ENCODE assay signal across 8 mouse cellular contexts in the genomic region with DNA sequence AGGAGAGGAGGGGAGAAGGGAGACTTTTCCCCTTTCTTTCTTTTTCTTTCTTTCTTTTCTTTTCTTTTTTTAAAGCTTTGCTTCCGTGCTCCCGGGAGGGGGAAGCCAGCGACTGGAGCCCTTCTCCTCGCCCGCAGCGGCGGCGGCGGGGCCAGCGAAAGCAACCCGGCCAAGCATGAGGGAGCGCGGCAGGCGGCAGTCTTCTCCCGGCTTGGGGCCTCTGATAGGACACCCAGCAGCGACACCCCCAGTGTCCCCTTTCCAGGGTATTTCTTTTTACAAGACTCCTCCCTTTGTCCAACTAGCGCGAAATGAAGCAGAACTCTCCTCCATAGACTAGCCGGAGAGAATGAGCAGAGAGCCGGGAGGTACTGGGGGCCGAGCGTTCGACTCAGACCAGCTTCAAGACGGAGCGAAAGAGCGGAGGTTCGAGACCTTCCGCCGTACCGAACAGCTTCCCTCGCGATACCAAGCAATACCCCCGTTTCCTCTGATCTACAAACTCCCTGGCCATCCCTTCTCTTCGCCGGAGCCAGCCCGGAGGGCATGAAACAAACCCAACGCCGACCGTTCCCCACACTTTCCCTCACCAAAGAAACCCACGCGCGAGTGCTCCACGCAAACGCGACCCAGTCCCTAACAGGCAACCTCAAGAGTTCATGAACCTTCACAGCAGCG. TPM values are rescaled to one million over a fixed set of nuclear protein-coding genes. Genes with fewer than 3 reads are reported as not detected.
DNase-seq lines count a peak whose midpoint lies in the region; ATAC-seq and TF ChIP-seq lines count a peak whose summit lies in the region.

No protein-coding gene starts in this region.

- peak overlapping the region; percentile 34 for H3K4me3 ChIP-seq in left cerebral cortex, adult 2 months
- peak overlapping the region; percentile 45 for H3K4me3 ChIP-seq in kidney, embryonic 14.5 days (ENCODE audit: low read length)
- peak overlapping the region; percentile 50 for H3K4me3 ChIP-seq in midbrain, embryonic 10.5 days

- no peak for TF ChIP-seq CTCF in left cerebral cortex, adult 2 months (IDR thresholded peaks at IDR 0.05)

- peak overlapping the region; percentile 34; the same call in 1 of the 2 replicates for H3K9ac ChIP-seq in kidney, embryonic 14.5 days (ENCODE audit: low read depth, low read length)

- intact Hi-C loops in left cerebral cortex, adult 2 months (cut with DNase I) = loop anchor here (5.0 kb wide), 2 partner anchors 67 to 193 kb away; partner anchors contain the start of gene Six4
- intact Hi-C loops in gastrocnemius, postnatal 14 days (cut with DNase I; ENCODE audit: low total_unique reads) = no loop called here
- intact Hi-C loops in left cerebral cortex, postnatal 14 days (cut with DNase I) = no loop called here

- no peak overlapping the region for H3K27ac ChIP-seq in left cerebral cortex, adult 2 months
- no peak overlapping the region for H3K27ac ChIP-seq in kidney, embryonic 14.5 days (ENCODE audit: low read depth, low read length)
- peak overlapping the region; percentile 24 for H3K27ac ChIP-seq in midbrain, embryonic 10.5 days (replicated peaks)

- H3K4me2 ChIP-seq in kidney, embryonic 14.5 days (replicated peaks; ENCODE audit: low read depth, low read length) = peak overlapping the region; percentile 70

- ATAC-seq in kidney, embryonic 14.5 days (ENCODE audit: low FRiP score, low TSS enrichment) = peak; percentile 24; the same call in 1 of the 2 replicates

- peaks cover 20% of the 10 kb centered on the region; the same call in 1 of the 2 replicates for H3K4me1 ChIP-seq in kidney, embryonic 14.5 days (ENCODE audit: control insufficient read depth, insufficient read depth, low read length)
- peaks cover 39% of the 10 kb centered on the region for H3K4me1 ChIP-seq in midbrain, embryonic 10.5 days

- H3K36me3 ChIP-seq in kidney, embryonic 14.5 days (ENCODE audit: control insufficient read depth, insufficient read depth, low read length) = no peaks in the 10 kb centered on the region
- H3K36me3 ChIP-seq in midbrain, embryonic 10.5 days = no peaks in the 10 kb centered on the region

- H3K27me3 ChIP-seq in kidney, embryonic 14.5 days (ENCODE audit: control insufficient read depth, insufficient read depth, low read length) = peaks cover 92% of the 10 kb centered on the region
- peaks cover 100% of the 10 kb centered on the region for H3K27me3 ChIP-seq in midbrain, embryonic 10.5 days (ENCODE audit: low read depth, poor library complexity, severe bottlenecking)

- no peaks in the 10 kb centered on the region for H3K9me3 ChIP-seq in kidney, embryonic 14.5 days (ENCODE audit: control insufficient read depth, low read length)
- H3K9me3 ChIP-seq in midbrain, embryonic 10.5 days (replicated peaks) = no peaks in the 10 kb centered on the region

- DNase-seq in left cerebral cortex, adult 2 months (ENCODE audit: extremely low spot score in 1 of 2, low spot score in 2 of 2) = no peak
- DNase-seq in left cerebral cortex, adult 8-10 months (ENCODE audit: low spot score in 2 of 2) = no peak
- DNase-seq in adrenal gland, postnatal 25 days = peak; percentile 59
- peak; percentile 61 for DNase-seq in gastrocnemius, postnatal 14 days
- DNase-seq in midbrain, embryonic 10.5 days (ENCODE audit: low spot score) = peak; percentile 59
- no peak for DNase-seq in left cerebral cortex, postnatal 14 days (ENCODE audit: low spot score in 2 of 2)
- DNase-seq in layer of hippocampus, adult 11-12 months (ENCODE audit: low spot score) = no peak

- WGBS in kidney, embryonic 14.5 days = under 1% methylated on average over 46 of the region's 46 CpGs
- WGBS in midbrain, embryonic 10.5 days = under 1% methylated on average over 46 of the region's 46 CpGs

RNA-seq across cellular contexts. Expression of gene Six1, which starts 8.5 kb away (rescaled TPM):
- under 1 TPM in 1 of 2 experiments, not detected in 1; 0.14 TPM for total RNA-seq in left cerebral cortex, adult 2 months (2021)
- total RNA-seq in left cerebral cortex, adult 8-10 months (2022) = under 1 TPM in 3 of 4 experiments, not detected in 1; 0.25 to 0.70 (median 0.65) TPM
- total RNA-seq in adrenal gland, postnatal 25 days (2021) = 1.6 and 4.2 TPM in 2 replicates
- total RNA-seq in gastrocnemius, postnatal 14 days (2021) = 10 to 100 TPM; 43.5 to 46.4 TPM
- polyA plus RNA-seq in kidney, embryonic 14.5 days (2014; fragmentation: Nextera tagmentation; extraction: Ambion mirVana) = 0.12 and 0.16 TPM in 2 replicates
- polyA plus RNA-seq in midbrain, embryonic 10.5 days (2016; fragmentation: Nextera tagmentation; extraction: Ambion mirVana) = 8.3 and 8.5 TPM in 2 replicates
- under 1 TPM; 0.26 to 0.61 TPM for total RNA-seq in left cerebral cortex, postnatal 14 days (2021)

Comparison
In these comparisons a context has a peak if more than half of its experiments do, and no peak if none do; other contexts are left out.
1. DNase-seq: peak in adrenal gland, postnatal 25 days (single experiment), gastrocnemius, postnatal 14 days (single experiment) and midbrain, embryonic 10.5 days (single experiment); none in left cerebral cortex, adult 2 months (0 of 2), left cerebral cortex, adult 8-10 months (0 of 2), left cerebral cortex, postnatal 14 days (0 of 2) and layer of hippocampus, adult 11-12 months (single experiment).
2. Peak in every context shown above with its lines, with median percentiles within 50 percentile points of each other: H3K4me3 ChIP-seq.